Mouse (Mus musculus): ENCODE results near the gene Gsdma3. TPM values are rescaled to one million over a fixed set of nuclear protein-coding genes. Genes with fewer than 3 reads are reported as not detected.
A peak's percentile ranks its signal among the peaks of the same experiment; 100 is the strongest.

Gsdma3 gene
- total and polyA plus RNA-seq, 3 experiments, result not detected

DNA sequence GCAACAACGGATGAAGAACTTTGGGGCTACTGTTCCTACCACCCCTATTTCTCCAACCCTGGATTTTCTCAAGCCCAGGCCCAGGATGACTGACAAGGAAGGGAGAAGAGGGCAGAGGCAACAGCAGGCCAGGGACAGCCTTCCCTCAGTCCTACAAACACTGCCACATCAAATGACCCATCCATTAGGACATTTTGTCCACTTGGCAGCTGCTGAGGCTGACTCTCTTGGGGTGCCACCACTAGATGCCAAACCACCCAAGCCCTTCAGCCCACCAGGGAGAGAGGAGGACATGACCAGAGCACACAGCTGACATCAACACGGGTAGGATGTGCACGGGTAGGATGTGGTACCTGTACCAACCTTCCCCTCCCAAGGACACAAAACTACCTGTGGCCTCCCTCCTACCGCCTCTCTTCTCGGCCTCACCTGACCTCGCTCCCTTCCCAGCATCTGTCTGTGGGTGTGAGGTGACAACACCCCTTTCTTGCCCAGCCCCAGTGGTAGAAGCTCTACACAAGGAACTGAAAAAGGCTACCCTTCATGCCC is 41.5 kb upstream of the Gsdma3 start:
- peak overlapping the region; percentile 45 for H3K27ac ChIP-seq (ENCODE audit: control insufficient read depth, low read depth, low read length)
- H3K36me3 ChIP-seq (ENCODE audit: control insufficient read depth in 1 of 2, insufficient read depth in 2 of 2, low read length in 2 of 2), result peaks cover 2 to 70% of the 10 kb centered on the region in 2 experiments; a peak in 3 of 4 replicates
- H3K4me3 ChIP-seq (ENCODE audit: control insufficient read depth in 1 of 2, insufficient read depth in 1 of 2, low read depth in 2 of 2, low read length in 2 of 2), result no peak overlapping the region

DNA sequence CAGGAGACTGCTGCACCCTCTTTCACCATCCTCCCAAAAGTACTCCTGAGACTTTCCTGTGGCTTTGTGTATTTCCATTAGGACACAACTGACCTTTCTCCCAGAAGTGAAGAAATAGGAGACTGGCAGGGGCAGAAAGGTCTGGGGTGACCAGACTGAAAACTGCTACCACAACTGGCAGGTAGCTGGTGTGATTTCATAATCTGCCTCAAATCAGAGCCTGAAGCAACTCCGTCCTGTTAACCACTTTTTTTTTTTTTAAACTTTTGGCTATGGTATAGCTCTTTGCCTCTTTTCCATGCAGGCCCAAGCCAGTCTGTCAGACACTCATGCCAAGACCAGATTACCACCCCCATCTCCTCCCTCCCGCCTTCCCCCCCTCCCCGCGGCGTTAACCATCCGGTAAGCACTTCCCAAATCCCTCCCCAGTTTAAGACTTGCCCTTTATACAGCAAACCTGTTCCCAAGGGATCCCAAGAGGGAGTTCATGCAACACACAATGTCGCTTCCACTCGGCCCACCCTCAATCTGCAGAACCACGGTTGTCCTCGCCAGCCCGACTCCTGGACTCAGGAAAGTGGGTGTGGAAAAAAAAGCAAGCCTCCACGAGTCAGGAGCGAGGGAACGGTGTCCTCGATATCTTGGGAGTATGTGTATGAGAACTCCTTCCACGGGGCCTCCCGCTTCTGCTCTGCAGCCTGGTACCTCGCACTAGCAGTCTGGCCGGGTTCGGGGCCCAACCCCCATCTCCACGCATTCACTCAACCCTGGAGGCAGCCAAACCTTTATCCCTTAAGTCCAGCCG is 39.9 kb upstream of the Gsdma3 start:
- Histone ChIP-seq H3K9ac (ENCODE audit: control insufficient read depth, low read depth, low read length, poor library complexity, severe bottlenecking) (peak overlapping the region; percentile 90), H3K36me3 (ENCODE audit: control insufficient read depth in 1 of 2, insufficient read depth in 2 of 2, low read length in 2 of 2) (peaks cover 2 to 54% of the 10 kb centered on the region in 2 experiments; a peak in 3 of 4 replicates), H3K27me3 (ENCODE audit: control insufficient read depth in 1 of 2, insufficient read depth in 2 of 2, low read length in 2 of 2) (no peaks in the 10 kb centered on the region; a peak in 1 of 4 replicates), H3K79me2 (ENCODE audit: control insufficient read depth, insufficient read depth, low read length, poor library complexity) (peaks cover 30% of the 10 kb centered on the region), H3K9me3 (replicated peaks; ENCODE audit: insufficient read depth, low read length) (no peaks in the 10 kb centered on the region), H3K4me3 (ENCODE audit: control insufficient read depth in 1 of 2, insufficient read depth in 1 of 2, low read depth in 2 of 2, low read length in 2 of 2) (peak overlapping the region; percentile 82 to 83), H3K4me1 (ENCODE audit: control insufficient read depth in 1 of 2, insufficient read depth in 2 of 2, low read length in 2 of 2) (peaks cover 39 to 61% of the 10 kb centered on the region in 2 experiments), H3K27ac (ENCODE audit: control insufficient read depth, low read depth, low read length) (peak overlapping the region; percentile 42)
- peak; percentile 58; the same call in 1 of the 2 replicates for TF ChIP-seq ZNF384 (IDR thresholded peaks at IDR 0.05; ENCODE audit: low read depth, low read length)
- TF ChIP-seq CTCF (IDR thresholded peaks at IDR 0.05 in 2 of 3, conservative IDR thresholded peaks at IDR 0.05 in 1 of 3; ENCODE audit: control insufficient read depth in 1 of 3, insufficient read depth in 1 of 3, low read depth in 2 of 3, low read length in 3 of 3, poor library complexity in 1 of 3, severe bottlenecking in 1 of 3), result no peak
- DNase-seq (ENCODE audit: low read depth, low spot score), result peak; percentile 47

More for the DNA sequence above, 41.5 kb upstream of the Gsdma3 start:
- TF ChIP-seq RCOR1 (IDR thresholded peaks at IDR 0.05; ENCODE audit: low read depth, low read length) (no peak), E2F4 (IDR thresholded peaks at IDR 0.05; ENCODE audit: borderline replicate concordance, low read depth, low read length) (no peak), POLR2AphosphoS5 (IDR thresholded peaks at IDR 0.05; ENCODE audit: borderline replicate concordance, low read depth, low read length) (peak; percentile 57; the same call in 1 of the 2 replicates)
- no peaks in the 10 kb centered on the region for H3K27me3 ChIP-seq (ENCODE audit: control insufficient read depth in 1 of 2, insufficient read depth in 2 of 2, low read length in 2 of 2)
- peak overlapping the region; percentile 90 for H3K9ac ChIP-seq (ENCODE audit: control insufficient read depth, low read depth, low read length, poor library complexity, severe bottlenecking)
- H3K4me1 ChIP-seq (ENCODE audit: control insufficient read depth in 1 of 2, insufficient read depth in 2 of 2, low read length in 2 of 2), result peaks cover 48 to 77% of the 10 kb centered on the region in 2 experiments
- no peaks in the 10 kb centered on the region for H3K9me3 ChIP-seq (replicated peaks; ENCODE audit: insufficient read depth, low read length)
- H3K79me2 ChIP-seq (ENCODE audit: control insufficient read depth, insufficient read depth, low read length, poor library complexity), result peaks cover 30% of the 10 kb centered on the region
- DNase-seq (ENCODE audit: low read depth, low spot score), result no peak

DNA sequence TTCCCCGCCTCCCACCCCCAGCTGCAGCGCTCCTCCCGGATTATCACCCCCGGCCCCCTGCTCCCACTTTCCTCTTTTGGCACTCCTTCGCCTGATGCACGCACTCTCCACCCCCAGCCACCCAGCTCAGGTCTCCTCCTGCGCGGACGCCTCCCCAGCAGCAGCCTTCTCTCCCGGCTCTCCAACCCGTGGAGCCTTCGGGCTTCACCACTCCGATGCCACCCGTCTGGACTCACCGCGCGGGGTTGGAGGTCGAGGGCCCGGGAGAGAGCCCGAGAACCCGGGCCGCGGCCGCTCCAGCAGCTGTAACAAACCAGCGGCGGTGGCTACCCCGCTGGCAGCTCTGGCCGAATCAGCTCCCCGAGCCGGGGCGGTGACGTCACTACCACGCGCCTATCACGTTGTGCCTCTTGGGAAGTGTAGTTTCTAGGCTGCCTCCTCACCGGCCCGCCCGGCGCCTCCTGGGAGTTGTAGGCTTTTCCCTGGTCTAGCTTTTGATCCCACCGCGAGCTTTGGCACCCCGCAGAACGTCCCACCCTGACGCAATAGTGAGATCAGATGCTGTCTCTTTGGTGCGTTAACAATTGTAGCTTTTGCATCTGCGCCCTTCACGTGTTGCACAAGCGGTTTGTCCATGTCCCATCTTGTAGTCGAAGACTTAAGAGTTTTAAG is 39.1 kb upstream of the Gsdma3 start, which contains the start of gene Ormdl3:
Ormdl3 (minus strand) TSS at position 477 of the 672 bp plus-strand sequence.
- peaks cover 2 to 48% of the 10 kb centered on the region in 2 experiments; a peak in 3 of 4 replicates for H3K36me3 ChIP-seq (ENCODE audit: control insufficient read depth in 1 of 2, insufficient read depth in 2 of 2, low read length in 2 of 2)
- no peaks in the 10 kb centered on the region for H3K9me3 ChIP-seq (replicated peaks; ENCODE audit: insufficient read depth, low read length)
- H3K27ac ChIP-seq (ENCODE audit: control insufficient read depth, low read depth, low read length), result peak within 1 kb of the TSS; percentile 98
- no peaks in the 10 kb centered on the region; a peak in 1 of 4 replicates for H3K27me3 ChIP-seq (ENCODE audit: control insufficient read depth in 1 of 2, insufficient read depth in 2 of 2, low read length in 2 of 2)
- H3K79me2 ChIP-seq (ENCODE audit: control insufficient read depth, insufficient read depth, low read length, poor library complexity), result peaks cover 30% of the 10 kb centered on the region
- H3K9ac ChIP-seq (ENCODE audit: control insufficient read depth, low read depth, low read length, poor library complexity, severe bottlenecking), result peak within 1 kb of the TSS; percentile 90
- H3K4me1 ChIP-seq (ENCODE audit: control insufficient read depth in 1 of 2, insufficient read depth in 2 of 2, low read length in 2 of 2), result peaks cover 37 to 56% of the 10 kb centered on the region in 2 experiments
- peak; percentile 100 for DNase-seq (ENCODE audit: low read depth, low spot score)
- peak within 1 kb of the TSS; percentile 82 to 83 for H3K4me3 ChIP-seq (ENCODE audit: control insufficient read depth in 1 of 2, insufficient read depth in 1 of 2, low read depth in 2 of 2, low read length in 2 of 2)
- TF ChIP-seq RCOR1 (IDR thresholded peaks at IDR 0.05; ENCODE audit: low read depth, low read length) (no peak), CHD2 (IDR thresholded peaks at IDR 0.05; ENCODE audit: low read length) (peak; percentile 74), USF2 (IDR thresholded peaks at IDR 0.05; ENCODE audit: borderline replicate concordance in 1 of 2, insufficient read depth in 1 of 2, low read depth in 1 of 2, low read length in 2 of 2) (no peak), CHD1 (IDR thresholded peaks at IDR 0.05; ENCODE audit: low read depth, low read length) (no peak), UBTF (IDR thresholded peaks at IDR 0.05; ENCODE audit: borderline replicate concordance, insufficient read depth, low read depth, low read length) (0 out of 2 replicates have a peak, but pooled peaks have one; percentile 33), MAX (IDR thresholded peaks at IDR 0.05; ENCODE audit: low read length) (peak; percentile 85), SIN3A (IDR thresholded peaks at IDR 0.05; ENCODE audit: low read length) (peak; percentile 99), MYC (IDR thresholded peaks at IDR 0.05; ENCODE audit: low read depth, low read length) (peak; percentile 23; the same call in 1 of the 2 replicates), POLR2A (IDR thresholded peaks at IDR 0.05; ENCODE audit: control insufficient read depth in 1 of 2, insufficient read depth in 1 of 2, low read depth in 1 of 2, low read length in 2 of 2, poor library complexity in 1 of 2) (peak; percentile 58 to 86; a peak in 3 of 4 replicates), TCF12 (IDR thresholded peaks at IDR 0.05; ENCODE audit: low read depth, low read length) (peak; percentile 67), KAT2A (conservative IDR thresholded peaks at IDR 0.05; ENCODE audit: low read depth, low read length) (peak; percentile 98), ETS1 (IDR thresholded peaks at IDR 0.05; ENCODE audit: low read depth, low read length) (peak; percentile 87), SMC3 (IDR thresholded peaks at IDR 0.05; ENCODE audit: low read depth, low read length) (no peak), JUND (IDR thresholded peaks at IDR 0.05; ENCODE audit: low read depth, low read length) (no peak), GABPA (IDR thresholded peaks at IDR 0.05; ENCODE audit: low read depth, low read length) (no peak), ZC3H11A (IDR thresholded peaks at IDR 0.05; ENCODE audit: low read depth, low read length) (no peak), POLR2AphosphoS2 (IDR thresholded peaks at IDR 0.05; ENCODE audit: low read length) (peak; percentile 73), MXI1 (IDR thresholded peaks at IDR 0.05; ENCODE audit: low read depth, low read length) (no peak; the same call in none of the 2 replicates)

All from MEL (cell line).